Mouse (Mus musculus) adrenal gland, postnatal 4 days (tissue): ENCODE results near the gene Fam168a. TPM values are rescaled to one million over a fixed set of nuclear protein-coding genes. Genes with fewer than 3 reads are reported as not detected.
"Not testable (repeated sequence)": the region's sequence is repeated elsewhere in the genome, so short reads cannot be mapped to it uniquely, and the experiment has no call there.

Experiments
- DNase-seq, 2 experiments: peaks; one replicate each; pipeline ENCODE4 v3.0.0; 2021 to 2022; ENCODE audit warnings: low spot score in 2 of 2, mixed read lengths in 2 of 2
- total RNA-seq, 2 experiments: library from RNA; stranded (reverse); gene quantifications; 2 replicates each; pipeline ENCODE4 v1.2.3; 2021

The Fam168a gene
- total RNA-seq, 2 experiments from 2014 or later, result 72.3 to 87.5 TPM

DNA sequence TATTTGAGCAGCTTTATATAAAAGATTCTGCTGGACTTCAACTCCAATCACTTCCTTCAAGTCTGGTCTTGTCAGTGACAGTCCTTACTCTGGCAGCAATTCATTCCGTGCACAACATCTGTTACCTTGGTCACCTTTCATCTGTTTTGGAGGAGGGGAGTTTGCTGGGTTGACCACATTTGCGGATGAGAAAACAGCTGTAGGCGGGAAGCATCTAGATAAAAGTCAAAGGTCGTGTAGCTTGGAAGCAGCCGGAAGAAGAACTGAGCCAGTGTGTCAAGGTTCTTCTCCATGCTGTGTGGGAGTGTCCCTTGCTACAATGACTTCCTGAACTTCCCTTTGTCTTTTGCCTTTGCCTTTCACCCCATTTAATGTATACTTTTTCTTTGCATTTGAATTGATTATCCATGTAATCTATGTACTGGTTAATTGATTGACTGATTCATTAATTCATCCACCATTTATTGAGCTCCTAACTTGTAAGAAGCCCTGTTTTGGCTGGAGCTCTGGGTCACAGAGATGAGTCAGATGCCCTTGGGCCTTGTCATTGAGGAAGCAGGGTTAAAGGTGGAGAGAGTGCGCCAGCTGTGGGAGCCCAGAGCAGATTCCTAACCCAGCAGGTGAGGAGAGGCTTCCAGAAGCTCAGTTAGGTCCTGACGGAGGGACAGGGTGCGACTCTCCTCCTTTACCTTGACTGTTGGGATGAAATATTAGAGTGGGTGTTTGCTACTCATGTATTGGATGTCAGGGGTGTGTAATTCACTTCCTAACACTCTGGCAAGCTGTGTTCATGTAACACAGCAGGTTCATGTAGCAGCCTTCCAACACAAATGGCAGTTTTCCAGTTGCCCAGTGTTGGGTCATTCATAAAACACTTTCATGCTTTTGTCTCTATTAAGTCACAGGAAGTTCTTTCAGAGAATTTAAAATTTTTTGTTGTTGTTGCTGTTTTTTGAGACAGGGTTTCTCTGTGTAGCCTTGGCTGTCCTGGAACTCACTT lies 6.4 kb upstream of the Fam168a start:
- DNase-seq, result no peak

GRCm38 (mm10) chr7:100706883-100707480 lies 547 bp downstream of the Fam168a start:
- no peak for DNase-seq

DNA sequence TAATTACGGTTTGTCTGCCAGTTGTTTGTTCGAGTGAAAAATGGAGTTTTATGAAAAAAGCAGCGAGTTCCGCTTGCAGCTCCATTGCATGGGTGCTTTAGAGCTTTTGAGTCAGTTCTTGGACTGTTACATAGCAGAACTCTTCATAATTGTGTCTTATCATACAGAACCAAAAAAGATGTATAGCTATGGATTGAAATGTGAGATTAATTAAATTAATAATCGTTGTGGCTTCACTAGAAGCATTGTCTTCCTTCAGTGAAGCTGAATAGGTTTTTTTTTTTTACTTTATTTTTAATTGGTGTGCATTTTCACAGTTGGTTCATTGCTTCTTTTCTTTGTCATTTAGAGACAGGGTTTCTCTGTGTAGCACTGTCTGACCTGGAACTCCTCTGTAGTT lies 12.3 kb downstream of the Fam168a start:
- DNase-seq, result no peak

GRCm38 (mm10) chr7:100722268-100722667 lies 15.8 kb downstream of the Fam168a start:
- DNase-seq, result no peak

DNA sequence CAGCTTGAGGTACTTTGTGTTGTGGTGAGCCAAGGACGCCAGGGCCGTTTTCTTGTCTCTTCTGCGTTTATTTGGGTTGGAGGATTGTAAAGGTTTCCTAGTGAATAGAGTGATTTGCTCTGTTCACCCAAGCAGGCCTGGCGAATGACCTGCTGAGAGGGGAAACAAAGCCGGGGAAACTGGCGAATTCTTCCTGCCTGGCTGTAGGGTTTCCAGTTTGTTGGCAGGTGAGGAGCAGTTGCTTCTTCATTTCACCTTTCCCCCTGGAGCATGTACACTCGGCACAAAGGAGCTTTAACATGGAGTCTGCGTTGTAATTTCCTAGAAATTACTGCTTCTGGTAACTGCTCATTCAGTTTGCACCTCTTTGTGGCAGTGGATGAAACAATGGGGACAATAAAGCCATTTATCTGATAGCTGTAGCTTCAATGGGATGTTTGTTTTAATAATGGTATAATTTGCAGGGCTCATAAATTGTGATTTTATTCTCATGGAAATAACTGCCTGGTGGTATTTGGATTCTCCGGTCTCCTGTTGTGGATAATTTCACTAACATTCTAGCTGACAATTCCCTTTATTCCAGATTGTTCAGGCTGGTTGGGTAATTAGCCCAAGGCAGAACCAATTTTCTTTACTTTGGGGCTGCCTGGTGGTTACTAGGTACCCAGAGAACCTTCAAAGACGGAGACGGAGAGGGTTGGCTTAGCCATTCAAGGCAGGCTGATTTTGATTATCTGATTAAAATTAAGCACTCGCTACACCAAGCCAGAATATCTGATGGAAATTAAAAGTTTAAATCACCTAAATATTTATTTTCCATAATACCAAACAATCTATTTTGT lies 17.2 kb downstream of the Fam168a start:
- DNase-seq, result no peak

DNA sequence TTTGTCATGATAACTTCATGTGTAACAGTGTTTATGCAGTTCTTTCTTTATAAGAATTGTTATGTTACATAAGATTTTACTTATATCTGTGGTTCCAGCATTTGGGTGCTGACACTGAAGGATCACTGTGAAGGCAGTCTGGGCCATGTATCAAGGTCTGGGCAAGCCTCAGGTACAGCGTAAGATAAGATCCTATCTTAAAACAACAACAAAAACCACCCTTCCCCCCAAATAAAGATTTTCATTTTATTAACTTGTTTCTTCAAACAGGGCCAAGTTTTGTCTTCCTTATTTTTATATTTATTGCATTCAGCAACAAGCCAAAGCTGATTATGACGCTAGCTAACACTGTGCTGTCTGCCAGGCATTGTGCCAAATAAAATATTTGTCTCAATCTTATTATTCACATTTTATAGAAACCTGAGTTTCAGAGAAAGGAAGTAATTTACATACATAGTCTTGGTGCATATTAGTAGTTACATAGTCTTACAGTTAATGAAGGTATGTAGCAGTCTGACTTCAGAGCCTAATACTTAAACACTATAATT lies 21.2 kb downstream of the Fam168a start:
- DNase-seq, result no peak

- DNase-seq, result no peak
These were observed 23.3 kb downstream of the Fam168a start for GRCm38 (mm10) chr7:100729778-100730177.

DNA sequence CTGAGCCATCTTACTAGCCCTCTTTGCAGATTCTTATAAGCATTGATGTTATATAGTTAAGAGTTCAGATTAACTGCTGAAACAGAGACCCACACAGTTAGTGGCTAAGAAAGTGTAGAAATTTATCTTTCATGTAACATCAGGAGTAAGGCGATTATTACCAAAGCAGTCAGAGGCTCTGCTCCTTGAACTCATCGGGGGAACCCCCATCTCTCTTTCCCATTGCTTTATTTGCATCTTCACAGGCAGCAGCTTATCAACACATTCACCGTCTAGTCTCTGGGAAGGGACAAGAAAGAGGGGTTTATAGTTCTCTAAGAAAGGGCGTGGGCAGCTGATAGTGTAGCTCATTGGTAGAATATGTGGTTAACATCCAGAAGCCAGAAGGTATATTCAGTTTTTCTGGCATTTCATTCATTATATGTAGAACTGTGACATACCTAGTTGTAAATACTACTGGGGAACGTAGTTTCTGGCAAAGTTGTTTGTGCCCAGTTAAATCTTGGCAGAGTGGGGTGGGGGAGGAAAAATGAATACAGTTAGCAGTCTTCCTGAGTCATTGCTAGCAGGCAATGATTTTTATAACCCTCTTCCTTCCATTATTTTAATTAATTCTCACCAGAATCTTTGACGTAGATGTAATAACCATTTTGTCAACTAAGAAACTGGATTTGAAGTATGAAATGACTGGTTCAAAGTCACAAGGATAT lies 26.1 kb downstream of the Fam168a start:
- no peak for DNase-seq

DNA sequence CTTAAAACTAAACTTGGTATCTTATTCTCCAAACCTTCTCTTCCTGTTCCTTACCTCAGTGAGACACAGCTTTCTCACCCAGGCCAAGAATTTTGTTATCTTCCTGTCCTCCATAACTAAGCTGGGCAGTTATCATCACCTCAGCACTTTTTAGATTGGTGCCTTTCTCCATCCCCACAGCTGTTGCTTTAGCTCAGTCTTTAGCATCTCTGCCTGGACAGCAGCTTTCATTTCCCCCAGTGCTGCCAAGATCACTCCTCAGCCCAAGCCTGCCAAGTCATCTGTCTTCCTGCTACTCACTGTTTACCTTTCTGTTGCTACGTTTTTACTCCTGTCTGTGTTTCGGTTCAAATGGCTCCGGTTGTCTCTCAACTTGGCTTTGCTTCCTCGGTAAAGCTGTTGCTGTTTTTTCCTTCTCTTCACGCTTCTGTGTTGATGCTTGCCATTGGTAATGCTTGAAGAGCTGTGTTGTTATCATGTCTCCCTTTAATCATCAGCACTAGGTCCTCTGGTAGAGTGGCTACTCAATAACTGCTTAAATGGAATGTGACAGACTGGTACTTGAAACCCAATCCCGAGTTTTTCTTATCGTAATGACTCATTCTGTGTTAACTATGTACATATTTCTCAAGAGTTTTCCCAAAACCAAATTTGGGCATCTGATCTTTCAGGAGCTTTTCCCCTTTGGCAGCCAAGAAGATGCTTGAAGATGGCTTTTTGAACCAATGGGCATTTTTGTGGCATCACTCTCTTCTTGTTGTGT lies 26.8 kb downstream of the Fam168a start:
- DNase-seq, result no peak

DNA sequence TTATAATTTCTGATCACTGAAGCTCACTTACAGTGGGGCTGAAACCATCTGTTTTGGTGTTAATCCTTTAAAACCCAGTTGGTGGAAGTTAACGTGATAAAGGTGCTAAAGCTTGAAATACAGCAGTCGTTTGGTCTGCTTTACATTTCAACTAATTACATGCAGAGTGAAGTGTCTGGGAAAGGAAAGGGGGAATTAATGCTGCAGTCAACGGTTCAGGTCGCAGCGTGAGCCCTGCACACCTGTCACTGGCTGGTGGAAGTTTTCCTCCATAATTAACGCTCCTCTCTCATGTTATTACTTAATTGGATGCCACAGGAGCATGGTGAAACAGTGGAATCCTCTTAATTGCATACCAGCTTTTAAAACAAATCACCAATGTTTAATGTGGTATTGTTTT lies 27.8 kb downstream of the Fam168a start:
- no peak for DNase-seq

DNA sequence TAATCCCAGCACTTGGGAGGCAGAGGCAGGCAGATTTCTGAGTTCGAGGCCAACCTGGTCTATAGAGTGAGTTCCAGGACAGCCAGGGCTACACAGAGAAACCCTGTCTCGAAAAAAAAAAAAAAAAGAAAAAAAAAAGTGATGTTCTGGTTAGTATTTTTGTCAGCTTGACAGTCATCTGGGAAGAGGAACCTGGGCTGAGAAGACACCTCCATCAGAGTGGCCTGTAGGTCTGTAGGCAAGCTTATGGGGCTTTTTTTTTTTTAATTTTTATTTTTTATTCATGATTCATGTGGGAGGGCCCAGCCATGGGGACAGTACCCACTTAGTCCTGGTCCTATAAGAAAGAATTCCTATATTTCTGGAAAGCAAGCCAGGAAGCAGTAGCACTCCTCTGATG lies 28.5 kb downstream of the Fam168a start:
- not testable (repeated sequence) for DNase-seq

DNA sequence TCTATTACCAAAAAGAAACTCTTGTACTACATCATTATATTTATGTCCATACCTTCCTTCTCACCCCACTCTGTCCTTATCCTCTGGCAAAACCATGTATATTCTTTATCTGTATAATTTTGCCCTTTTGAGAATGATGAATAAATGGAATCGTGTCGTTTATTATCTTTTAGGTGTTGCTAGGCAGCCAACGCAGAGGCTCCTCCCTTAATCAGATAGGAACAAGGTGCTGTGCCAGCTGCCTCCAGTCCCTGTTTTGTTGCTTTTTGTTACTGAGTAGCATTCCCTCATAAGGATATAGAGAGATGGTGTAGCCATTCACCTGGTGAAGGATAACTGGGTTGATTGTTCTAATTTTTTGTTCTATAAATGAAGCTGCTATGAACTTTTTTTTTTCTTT lies 29.7 kb downstream of the Fam168a start:
- no peak for DNase-seq

- DNase-seq, result no peak
These were observed 37.9 kb downstream of the Fam168a start for GRCm38 (mm10) chr7:100744372-100744771.

- DNase-seq, result no peak
These were observed 43.7 kb downstream of the Fam168a start for GRCm38 (mm10) chr7:100750101-100750500.

DNA sequence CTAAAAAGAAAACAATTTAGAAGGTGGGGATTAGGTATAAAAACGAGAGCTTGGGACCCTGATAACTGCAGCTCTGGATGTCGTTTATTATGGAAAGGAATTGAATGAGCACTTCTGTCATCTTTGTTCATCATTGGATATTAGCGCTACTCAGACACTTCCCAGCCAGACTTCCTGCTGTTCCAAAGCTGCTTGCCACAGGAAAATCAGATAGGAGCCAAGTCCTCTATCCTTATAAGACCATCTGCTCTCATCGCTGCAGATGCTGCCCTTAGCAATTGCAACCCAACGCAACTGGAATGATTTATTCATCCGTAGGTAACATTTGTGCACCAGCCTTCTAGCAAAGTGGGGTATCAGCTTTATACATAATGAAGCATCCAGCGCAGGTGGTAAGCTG lies 52.3 kb downstream of the Fam168a start:
- DNase-seq, result no peak

DNA sequence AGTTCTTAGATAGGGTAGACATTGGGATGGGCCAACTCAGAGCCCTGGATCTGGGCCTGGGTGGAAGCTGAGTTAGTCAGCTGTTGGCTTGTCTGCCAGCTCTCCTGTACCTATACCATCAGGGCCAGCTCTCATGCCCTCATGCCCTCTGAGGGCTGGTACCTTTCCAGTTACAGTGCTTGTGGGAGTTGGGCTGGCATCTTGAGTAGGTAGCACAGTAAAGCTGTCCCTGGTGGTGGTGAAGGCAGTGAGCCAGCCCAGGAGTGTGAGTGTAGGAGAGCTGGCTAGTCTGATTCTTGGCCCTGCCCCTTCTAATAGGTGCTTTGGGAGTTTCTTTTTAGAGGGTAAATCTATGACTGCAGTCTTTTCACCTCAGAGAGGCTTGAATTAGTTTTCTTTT lies 56.3 kb downstream of the Fam168a start:
- DNase-seq, result no peak

- no peak for DNase-seq
These were observed 61.1 kb downstream of the Fam168a start for GRCm38 (mm10) chr7:100767568-100767967.

DNA sequence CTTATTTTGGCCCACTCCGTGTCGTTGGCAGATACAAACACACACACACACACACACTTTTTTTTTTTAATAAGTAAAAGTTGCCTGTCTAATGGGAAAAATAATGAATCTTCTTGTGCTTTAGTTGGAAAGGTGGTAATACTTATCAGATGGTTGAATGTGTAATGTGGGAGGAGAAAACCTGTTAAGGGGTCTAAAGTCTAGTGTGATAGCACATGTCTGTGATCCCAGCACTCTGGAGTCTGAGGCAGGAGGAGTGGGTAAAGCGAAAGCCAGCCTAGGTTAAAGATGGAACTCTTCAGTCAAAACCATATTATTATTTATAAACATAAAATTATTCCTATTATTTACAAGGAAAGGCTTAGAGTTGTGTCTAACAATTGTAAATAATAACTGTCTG lies 61.6 kb downstream of the Fam168a start:
- no peak for DNase-seq

GRCm38 (mm10) chr7:100769534-100770083 lies 63.2 kb downstream of the Fam168a start:
- DNase-seq, result no peak
